Mouse (Mus musculus) lung, embryonic 14.5 days (tissue): Measurements from ENCODE around the gene Fgfr2. TPM values are rescaled to one million over a fixed set of nuclear protein-coding genes. Genes with fewer than 3 reads are reported as not detected.
A peak's percentile ranks its signal among the peaks of the same experiment; 100 is the strongest.

ENCODE experiments used
- ATAC-seq: fragments of 200-750 bp; cut with Nextera tagmentation; 2 replicates; pipeline ENCODE4 v1.8.0; 2017; ENCODE audit warnings: mild to moderate bottlenecking, moderate TSS enrichment, moderate library complexity; ENCODE audit not compliant: insufficient read depth
- DNase-seq: peaks from one replicate; pipeline ENCODE4 v3.0.0-alpha.2; 2015
- H3K27ac ChIP-seq: fragments of 300-500 bp; sonication (generic); 2 replicates; pipeline ENCODE4 v1.5.1; 2014; ENCODE audit warnings: low read depth, mild to moderate bottlenecking, moderate library complexity
- H3K27me3 ChIP-seq: fragments of 300-500 bp; sonication (generic); 2 replicates; pipeline ENCODE4 v1.6.1; 2014; ENCODE audit warnings: low read length, control low read depth; ENCODE audit not compliant: insufficient read depth
- H3K36me3 ChIP-seq: fragments of 300-500 bp; sonication (generic); 2 replicates; pipeline ENCODE4 v1.6.1; 2014; ENCODE audit warnings: control low read depth; ENCODE audit not compliant: insufficient read depth
- H3K4me1 ChIP-seq: fragments of 300-500 bp; sonication (generic); 2 replicates; pipeline ENCODE4 v1.6.1; 2014; ENCODE audit warnings: antibody characterized with exemption, control low read depth; ENCODE audit not compliant: insufficient read depth
- H3K4me2 ChIP-seq: fragments of 300-500 bp; sonication (generic); 2 replicates; pipeline ENCODE4 v1.6.1; 2014; ENCODE audit warnings: mild to moderate bottlenecking
- H3K4me3 ChIP-seq: fragments of 300-500 bp; sonication (generic); 2 replicates; pipeline ENCODE4 v1.5.1; 2014; ENCODE audit warnings: low read depth, low read length
- H3K9ac ChIP-seq: fragments of 300-500 bp; sonication (generic); 2 replicates; pipeline ENCODE4 v1.6.1; 2014
- H3K9me3 ChIP-seq: fragments of 300-500 bp; sonication (generic); 2 replicates; pipeline ENCODE4 v1.6.1; 2016; ENCODE audit warnings: low read depth, low read length, control low read depth
- CTCF ChIP-seq: IDR thresholded peaks from 2 replicates; pipeline ENCODE4 v1.5.1; 2016; ENCODE audit warnings: antibody characterized with exemption, low read depth
- WGBS: fragments of 180-500 bp; shearing (Covaris S2); extraction: QIAGEN DNeasy Blood & Tissue Kit; methylation state at CpG from one replicate; pipeline ENCODE4 v1.1.7; 2014; 5-methylcytosine and 5-hydroxymethylcytosine counted together
- polyA plus RNA-seq: library from polyadenylated mRNA; unstranded; fragments of >200 nt; fragmentation: Nextera tagmentation; extraction: Ambion mirVana; gene quantifications from 2 replicates; pipeline ENCODE4 v1.2.1, GENCODE M21; 2014

The Fgfr2 gene
- polyA plus RNA-seq, 1 experiment from 2014 or later, result 179 TPM

DNA sequence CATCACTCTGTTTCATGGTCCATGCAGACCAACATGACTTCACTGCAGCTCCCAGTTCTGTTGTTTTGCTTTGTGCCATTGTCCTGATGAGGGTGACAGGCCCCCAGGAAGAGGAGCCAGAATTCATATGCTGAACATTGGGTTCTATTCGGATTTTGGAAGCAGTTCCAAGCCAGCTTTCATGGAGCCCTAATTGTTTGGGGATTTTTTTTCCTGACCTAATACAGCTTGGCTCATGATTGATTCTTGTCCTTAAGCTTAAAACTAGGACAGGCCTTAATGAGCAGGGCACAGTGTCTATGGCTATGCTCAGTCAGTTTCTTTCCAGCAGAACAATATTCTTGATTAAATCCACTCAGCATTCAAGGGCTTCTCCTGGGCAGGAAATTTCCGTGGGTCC is 2204.9 kb downstream of the Fgfr2 start:
- Histone ChIP-seq H3K27me3 (no peaks in the 10 kb centered on the region), H3K9ac (no peak overlapping the region), H3K27ac (no peak overlapping the region), H3K4me2 (no peak overlapping the region), H3K4me3 (no peak overlapping the region), H3K4me1 (no peaks in the 10 kb centered on the region), H3K36me3 (no peaks in the 10 kb centered on the region), H3K9me3 (no peaks in the 10 kb centered on the region)
- ATAC-seq, result no peak
- no peak for TF ChIP-seq CTCF
- 51% methylated on average over 2 of the region's 2 CpGs for WGBS
- DNase-seq, result no peak

DNA sequence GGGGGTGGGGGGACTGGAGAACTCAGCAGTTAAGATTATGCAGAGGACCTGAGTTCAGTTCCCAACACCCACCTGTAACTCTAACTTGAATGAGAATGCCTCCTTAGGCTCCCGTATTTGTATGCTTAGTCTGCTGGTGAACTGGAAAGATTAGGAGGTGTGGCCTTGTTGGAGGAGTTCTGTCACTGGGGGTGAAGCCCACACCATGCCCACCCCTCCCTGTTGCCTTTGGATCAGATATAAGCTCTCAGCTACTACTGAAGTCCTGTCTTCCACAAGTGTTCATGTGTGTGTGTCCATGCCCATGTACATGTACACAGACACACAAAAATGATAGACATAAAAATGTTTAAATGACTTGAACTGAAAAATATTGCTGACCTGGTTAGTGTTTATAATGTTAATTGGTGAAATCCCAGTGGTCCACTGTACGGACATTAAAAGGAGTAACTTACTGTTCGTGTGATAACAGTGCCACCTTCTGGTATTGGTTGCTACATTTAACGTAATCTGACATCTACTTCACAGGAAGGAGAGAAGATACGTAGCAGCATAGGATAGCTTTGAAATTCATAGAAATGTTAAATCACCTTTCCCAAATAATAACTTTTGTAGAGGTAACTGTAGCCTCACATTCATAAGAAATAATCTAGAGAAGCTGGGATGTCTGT is 2208.3 kb downstream of the Fgfr2 start:
- Histone ChIP-seq H3K36me3 (peaks cover 12% of the 10 kb centered on the region), H3K27me3 (no peaks in the 10 kb centered on the region), H3K27ac (no peak overlapping the region), H3K4me2 (no peak overlapping the region), H3K4me3 (no peak overlapping the region), H3K4me1 (no peaks in the 10 kb centered on the region), H3K9me3 (no peaks in the 10 kb centered on the region), H3K9ac (no peak overlapping the region)
- TF ChIP-seq CTCF, result peak; percentile 73
- no peak for ATAC-seq
- peak; percentile 88 for DNase-seq
- 44% methylated on average over 5 of the region's 5 CpGs for WGBS

DNA sequence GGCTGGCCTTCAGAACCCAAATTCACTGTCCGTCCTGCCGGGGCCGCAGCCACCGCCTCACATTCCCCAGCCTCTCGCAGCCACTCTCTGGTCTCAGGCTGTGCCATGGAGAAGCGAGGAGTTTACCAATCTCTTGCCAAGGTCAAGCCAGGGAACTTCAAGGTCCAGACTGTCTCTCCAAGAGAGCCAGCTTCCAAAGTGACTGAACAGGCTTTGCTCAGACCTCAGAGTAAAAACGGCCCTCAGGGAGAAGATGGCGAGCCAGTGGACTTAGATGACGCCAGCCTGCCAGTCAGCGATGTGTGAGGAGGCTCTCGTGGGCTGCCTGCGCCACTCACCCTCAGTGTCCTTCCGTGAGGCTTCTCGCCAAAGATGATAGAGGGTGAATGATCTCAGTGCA is 2212.3 kb downstream of the Fgfr2 start:
- no peak overlapping the region for H3K9ac ChIP-seq
- H3K4me2 ChIP-seq, result no peak overlapping the region
- no peaks in the 10 kb centered on the region for H3K27me3 ChIP-seq
- no peak overlapping the region for H3K27ac ChIP-seq
- peaks cover 31% of the 10 kb centered on the region for H3K36me3 ChIP-seq
- TF ChIP-seq CTCF, result no peak
- ATAC-seq (no peak), DNase-seq (no peak)
- no peaks in the 10 kb centered on the region for H3K9me3 ChIP-seq
- no peak overlapping the region for H3K4me3 ChIP-seq
- H3K4me1 ChIP-seq, result no peaks in the 10 kb centered on the region
- WGBS, result 86% methylated on average over 14 of the region's 14 CpGs

DNA sequence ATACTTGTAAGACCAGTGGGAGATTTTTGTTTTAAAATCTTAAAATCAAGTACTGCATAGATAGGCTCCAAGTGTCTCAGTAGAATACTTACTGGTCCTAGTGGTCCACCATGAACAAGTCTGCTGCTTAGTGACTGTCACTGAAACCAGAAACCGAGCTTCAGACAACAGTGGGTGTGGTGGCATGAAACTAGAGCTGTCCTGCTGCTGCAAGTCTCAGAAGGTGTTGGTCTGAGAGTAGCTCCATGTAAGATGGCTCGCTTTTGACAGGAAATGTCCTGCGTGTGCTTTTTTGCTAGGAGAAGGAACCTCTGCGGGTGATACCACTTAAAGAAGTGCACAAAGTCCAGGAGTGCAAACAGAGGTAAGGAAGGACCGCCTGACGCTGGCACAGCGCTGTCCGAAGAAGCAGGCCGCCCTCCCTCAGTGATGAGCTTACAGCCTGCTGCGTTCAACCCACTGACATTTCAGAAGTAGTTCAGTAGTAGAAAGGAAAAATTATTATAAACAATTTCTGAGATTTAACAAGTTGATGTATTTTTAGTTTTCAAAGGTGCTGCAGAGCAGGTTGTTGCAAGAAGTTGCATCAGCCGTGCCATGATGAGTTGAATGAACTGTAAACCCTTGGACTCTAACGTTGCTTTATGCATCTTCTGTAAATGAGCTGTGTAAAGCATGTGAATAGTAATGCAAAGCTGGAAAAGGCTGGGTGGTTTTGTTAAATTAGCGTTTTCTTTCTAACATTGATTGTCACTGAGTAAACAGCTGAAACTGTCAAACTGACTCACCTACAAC is 2218.4 kb downstream of the Fgfr2 start:
- H3K4me3 ChIP-seq, result no peak overlapping the region
- H3K9me3 ChIP-seq, result no peaks in the 10 kb centered on the region
- no peak overlapping the region for H3K4me2 ChIP-seq
- H3K27me3 ChIP-seq, result no peaks in the 10 kb centered on the region
- DNase-seq, result no peak
- no peak overlapping the region for H3K27ac ChIP-seq
- no peaks in the 10 kb centered on the region for H3K4me1 ChIP-seq
- no peak overlapping the region for H3K9ac ChIP-seq
- WGBS, result 81% methylated on average over 13 of the region's 13 CpGs
- no peak for ATAC-seq
- H3K36me3 ChIP-seq, result peaks cover 54% of the 10 kb centered on the region
- TF ChIP-seq CTCF, result no peak

DNA sequence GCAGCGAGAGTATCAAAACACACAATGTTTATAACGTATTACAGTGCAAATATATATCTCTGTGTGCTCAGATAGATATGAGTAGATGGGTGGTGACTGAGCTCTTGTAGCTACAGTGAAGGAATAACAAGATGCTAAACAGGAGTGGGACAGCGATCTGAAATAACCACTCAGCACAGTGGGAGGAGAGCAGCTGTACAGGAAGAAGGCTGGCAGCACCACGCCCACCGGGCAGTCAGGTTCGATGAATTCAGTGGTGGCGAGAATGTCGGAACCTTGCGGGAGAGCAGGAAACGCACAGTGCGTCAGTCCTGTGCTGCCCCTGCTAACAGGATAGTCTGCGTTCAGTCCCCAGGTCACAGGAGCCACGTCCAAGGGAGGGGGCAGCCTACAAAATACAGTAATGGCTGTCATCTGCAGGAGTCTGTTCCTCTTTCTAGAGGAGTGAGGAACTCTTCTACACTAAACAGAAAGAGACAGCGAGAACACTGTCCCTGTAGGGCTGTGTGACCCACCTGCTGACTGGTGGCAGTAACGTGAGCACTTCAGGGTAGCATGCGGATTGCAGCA is 2219.6 kb downstream of the Fgfr2 start:
- no peak for DNase-seq
- Histone ChIP-seq H3K4me1 (no peaks in the 10 kb centered on the region), H3K27me3 (no peaks in the 10 kb centered on the region), H3K36me3 (peaks cover 52% of the 10 kb centered on the region), H3K9ac (no peak overlapping the region), H3K9me3 (no peaks in the 10 kb centered on the region), H3K4me3 (no peak overlapping the region), H3K4me2 (no peak overlapping the region), H3K27ac (no peak overlapping the region)
- 83% methylated on average over 16 of the region's 16 CpGs for WGBS
- TF ChIP-seq CTCF, result no peak
- ATAC-seq, result no peak

DNA sequence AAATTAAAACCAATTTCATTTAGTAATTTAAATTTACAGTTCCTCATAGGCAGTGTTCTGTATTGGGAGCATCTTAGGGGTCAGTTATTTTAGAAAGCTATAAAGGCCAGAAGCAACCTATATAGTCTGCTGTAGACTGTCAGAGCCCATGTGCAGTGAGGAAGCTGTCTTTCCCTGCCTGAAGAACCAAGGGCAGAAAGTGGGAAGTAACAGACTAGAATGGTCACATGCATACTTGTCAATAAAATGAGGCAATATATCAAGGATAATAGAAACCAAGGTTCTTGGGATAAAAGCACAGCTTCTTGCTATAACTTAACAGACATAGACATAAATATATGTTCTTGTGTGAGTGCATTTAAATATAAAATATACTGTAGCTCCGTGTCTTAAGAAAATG is 2220.2 kb downstream of the Fgfr2 start:
- H3K9ac ChIP-seq, result no peak overlapping the region
- no peak overlapping the region for H3K4me3 ChIP-seq
- H3K36me3 ChIP-seq, result peaks cover 48% of the 10 kb centered on the region
- ATAC-seq, result no peak
- H3K27me3 ChIP-seq, result no peaks in the 10 kb centered on the region
- no peak for DNase-seq
- no peaks in the 10 kb centered on the region for H3K4me1 ChIP-seq
- no peak overlapping the region for H3K4me2 ChIP-seq
- TF ChIP-seq CTCF, result no peak
- WGBS, result 84% methylated on average over 1 of the region's 1 CpGs
- no peaks in the 10 kb centered on the region for H3K9me3 ChIP-seq
- no peak overlapping the region for H3K27ac ChIP-seq

DNA sequence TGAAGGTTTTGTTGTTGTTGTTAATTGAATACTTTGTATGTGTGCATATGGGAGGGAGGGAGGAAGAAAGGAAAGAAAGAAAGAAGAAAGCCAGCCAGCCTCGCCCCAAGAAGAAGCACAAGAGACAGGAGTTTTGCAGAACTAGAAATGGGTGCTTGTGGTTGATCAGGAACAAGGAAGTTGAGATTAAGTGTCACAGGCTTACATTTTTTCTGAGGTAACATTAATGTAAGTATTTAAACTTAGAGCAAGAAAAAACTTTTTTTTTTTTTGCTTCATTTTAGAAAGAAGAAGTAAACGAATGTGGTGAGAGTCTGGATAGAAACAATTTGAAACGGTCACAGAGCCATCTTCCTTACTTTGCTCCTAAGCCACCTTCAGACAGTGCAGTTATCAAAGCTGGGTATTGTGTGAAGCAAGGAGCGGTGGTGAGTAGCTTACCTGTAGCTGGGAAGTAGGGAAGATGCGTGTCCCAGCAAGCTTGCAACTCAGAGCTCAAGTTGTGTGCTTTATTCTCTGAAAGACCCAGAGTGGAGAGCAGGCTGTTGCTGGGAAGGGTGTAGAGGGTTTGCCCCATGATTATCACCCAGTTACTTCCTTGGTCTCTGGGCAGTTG is 2222.8 kb downstream of the Fgfr2 start:
- no peak for TF ChIP-seq CTCF
- Histone ChIP-seq H3K4me2 (no peak overlapping the region), H3K36me3 (peaks cover 65% of the 10 kb centered on the region), H3K27ac (no peak overlapping the region), H3K9ac (no peak overlapping the region), H3K4me3 (no peak overlapping the region), H3K4me1 (no peaks in the 10 kb centered on the region), H3K9me3 (no peaks in the 10 kb centered on the region), H3K27me3 (no peaks in the 10 kb centered on the region)
- WGBS, result 91% methylated on average over 5 of the region's 5 CpGs
- DNase-seq (no peak), ATAC-seq (no peak)
